Mouse (Mus musculus): ENCODE measurements around the gene Vangl1.

The Vangl1 gene

DNA sequence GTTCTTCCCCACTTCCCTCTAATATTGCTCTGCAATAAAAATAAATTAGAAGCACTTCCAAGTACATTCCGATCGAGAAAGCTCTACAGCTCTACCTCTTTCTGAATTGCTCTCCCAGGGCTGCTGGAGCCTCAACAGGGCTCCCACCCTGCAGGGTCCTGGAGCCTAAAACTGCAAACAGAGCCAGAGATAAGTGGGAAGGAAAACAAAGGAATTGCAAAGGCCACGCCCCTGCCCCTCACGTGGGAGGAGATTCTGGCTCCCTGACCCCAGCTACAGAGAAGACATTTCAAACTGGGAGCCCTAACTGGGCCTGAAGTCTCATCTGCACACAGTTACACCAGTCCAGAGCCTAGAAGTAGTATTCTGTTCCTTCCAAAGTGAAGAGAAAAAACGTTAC is 6.7 kb downstream of the Vangl1 start:
- no peak for DNase-seq

- no peak for DNase-seq
These were observed 7.3 kb downstream of the Vangl1 start for GRCm38 (mm10) chr3:102197152-102197551.

DNA sequence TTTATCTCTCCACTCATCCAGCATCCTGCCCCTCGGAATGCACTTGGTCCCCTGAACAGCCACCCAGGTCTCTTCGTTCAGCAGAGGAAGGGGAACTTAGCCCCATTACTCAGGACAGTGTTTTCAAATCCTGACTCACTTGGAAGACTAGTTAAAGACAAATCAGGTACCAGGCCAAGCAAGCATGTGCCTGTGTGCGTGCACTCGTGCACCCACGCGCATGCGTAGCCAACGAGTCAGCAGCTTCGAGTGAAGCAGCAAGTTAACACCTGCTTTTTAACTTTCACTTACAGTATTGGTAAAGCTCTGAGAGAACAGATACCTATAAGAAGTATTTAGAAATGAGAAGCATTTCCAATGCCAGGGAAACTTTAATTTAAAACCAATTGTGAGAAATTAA is 8.3 kb downstream of the Vangl1 start:
- DNase-seq, result no peak

GRCm38 (mm10) chr3:102195762-102196161 is 8.7 kb downstream of the Vangl1 start:
- no peak for DNase-seq

DNA sequence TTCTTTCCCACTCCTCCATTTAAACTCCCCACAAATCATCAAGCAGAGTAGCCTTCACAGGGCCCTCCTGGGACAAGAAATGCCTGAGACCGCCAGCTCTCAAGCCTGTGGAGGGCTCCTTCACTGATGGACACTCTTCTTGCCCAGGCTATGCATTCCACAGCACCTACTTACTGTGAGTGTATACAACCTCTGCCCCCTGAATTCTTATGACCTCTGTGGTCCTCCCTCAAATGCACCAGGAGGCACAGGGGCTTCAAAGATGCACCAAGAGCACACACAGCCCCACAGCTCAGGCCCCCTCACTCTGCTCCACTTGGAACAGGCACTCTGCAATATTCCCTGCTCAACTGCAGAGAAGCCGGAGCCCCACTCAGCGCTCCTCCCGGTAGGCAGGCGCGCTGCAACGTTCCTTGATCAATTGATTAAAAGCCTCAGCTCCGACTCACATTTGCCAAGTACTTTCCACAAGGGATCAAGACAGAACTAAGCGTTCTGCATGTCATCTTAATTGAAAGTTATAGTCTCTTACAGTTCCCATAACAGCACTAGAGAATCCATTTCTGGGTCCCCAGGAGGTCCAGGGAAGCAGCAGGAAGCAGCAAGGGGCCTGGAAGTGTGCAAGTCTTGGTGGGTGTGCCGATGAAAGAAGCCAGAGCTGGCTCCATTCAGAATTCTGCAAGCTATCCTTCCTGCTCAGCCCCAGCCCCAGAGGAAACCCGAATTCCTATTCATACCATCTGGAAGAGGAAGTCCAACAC is 10.0 kb downstream of the Vangl1 start:
- DNase-seq, result no peak

GRCm38 (mm10) chr3:102193488-102194290 is 10.8 kb downstream of the Vangl1 start:
- DNase-seq, result no peak

- no peak for DNase-seq
These were observed 11.9 kb downstream of the Vangl1 start for GRCm38 (mm10) chr3:102192621-102193020.

- DNase-seq, result no peak
These were observed 12.9 kb downstream of the Vangl1 start for GRCm38 (mm10) chr3:102191575-102191974.

DNA sequence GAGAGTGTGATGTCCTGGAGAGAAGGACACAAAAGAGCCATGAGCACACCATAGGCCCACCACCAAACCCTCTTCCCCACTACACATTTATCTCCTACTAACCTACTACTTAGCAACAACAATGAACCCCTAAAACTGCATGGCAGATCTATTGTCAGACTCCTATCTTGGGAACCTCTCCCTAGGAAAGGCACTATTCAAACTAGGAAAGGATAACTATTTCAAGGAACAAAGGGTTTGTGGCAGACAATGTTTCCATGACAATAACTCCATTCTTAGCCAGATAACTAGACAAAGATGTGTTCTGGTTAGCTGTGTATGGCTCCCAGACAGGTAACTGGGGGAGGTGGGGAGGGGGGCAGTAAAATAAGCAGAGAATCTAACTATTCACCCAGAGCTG is 13.9 kb downstream of the Vangl1 start:
- DNase-seq, result no peak

DNA sequence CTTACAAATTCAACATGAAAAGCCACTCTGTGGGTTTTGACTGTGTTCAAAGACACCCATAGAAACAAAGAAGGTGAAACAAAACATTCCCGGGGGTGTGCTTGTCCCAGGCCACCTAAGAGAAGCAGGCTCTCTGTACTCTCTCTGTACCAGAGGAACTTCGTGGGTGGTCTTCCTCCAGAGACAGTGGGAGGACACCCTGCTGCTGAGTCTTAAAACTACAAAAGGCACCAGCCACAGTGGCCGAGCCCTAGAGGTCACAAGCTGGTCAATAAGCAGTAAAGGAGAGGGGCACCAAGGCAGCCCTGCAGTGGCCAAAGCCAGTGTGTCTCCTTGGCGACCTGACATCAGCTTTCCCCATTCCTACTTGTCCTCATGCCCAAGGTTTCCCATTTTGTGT is 14.5 kb downstream of the Vangl1 start:
- DNase-seq, result no peak

GRCm38 (mm10) chr3:102188972-102189371 is 15.5 kb downstream of the Vangl1 start:
- no peak for DNase-seq

GRCm38 (mm10) chr3:102187401-102187800 is 17.1 kb downstream of the Vangl1 start:
- no peak for DNase-seq

GRCm38 (mm10) chr3:102184721-102185120 is 19.8 kb downstream of the Vangl1 start:
- no peak for DNase-seq

GRCm38 (mm10) chr3:102182601-102183000 is 21.9 kb downstream of the Vangl1 start:
- DNase-seq, result no peak

DNA sequence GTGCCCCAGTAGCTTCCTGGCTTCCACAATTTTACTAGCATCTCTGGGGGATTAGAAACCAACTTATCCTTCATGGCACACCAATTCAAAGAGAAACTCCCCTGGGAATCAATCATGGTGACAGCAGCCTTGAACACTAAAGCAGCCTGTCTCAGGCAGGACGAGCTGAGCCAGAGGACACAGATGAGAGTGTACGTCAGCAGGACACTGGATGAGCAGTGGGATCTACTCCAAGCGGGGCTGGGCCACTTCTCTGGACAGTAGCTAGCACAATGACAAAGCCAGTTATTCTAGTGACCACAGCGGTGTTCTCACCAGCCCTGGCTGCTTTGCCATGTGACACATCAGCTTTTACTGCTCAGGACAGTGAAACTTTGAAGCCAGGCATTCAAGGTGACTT is 23.3 kb downstream of the Vangl1 start:
- no peak for DNase-seq

DNA sequence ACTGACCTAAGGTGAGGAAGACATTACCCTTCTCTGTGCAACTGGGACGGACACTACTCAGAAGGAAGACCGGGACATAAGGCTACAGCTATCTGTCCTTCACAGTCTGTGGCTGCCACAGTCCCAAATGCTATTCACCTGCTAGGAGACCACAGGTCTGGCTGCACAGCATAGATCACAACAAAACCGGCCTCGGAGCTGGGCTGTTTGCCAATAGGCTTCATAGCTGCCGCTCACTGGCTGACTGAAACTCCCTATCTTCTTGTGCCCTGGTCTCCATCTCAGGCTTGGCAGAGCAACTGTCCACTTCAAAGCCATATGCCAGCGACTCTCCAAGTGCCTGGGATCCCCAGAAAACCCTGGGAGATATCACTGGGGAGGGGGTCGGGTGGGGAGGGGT is 23.7 kb downstream of the Vangl1 start:
- no peak for DNase-seq

DNA sequence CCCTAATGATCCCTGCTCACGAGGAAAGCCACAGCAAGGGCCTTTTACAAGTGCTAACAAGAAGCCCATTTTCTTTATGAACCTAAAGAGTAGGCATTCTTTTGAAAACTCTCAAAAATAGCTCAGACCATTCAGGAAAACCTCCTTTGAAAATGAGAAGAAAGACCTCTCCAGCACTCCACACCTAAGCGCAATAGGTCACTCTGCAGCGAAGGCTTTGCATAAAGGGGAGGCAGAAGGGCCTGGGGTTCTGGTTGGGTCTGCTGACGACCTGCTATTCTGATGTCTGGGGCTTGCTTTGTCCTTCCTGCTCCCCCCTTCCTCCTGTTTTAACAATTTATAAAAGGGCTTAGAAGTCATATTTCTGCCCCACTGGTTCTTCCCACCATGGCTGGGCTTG is 24.6 kb downstream of the Vangl1 start:
- no peak for DNase-seq

- no peak for DNase-seq
These were observed 26.5 kb downstream of the Vangl1 start for GRCm38 (mm10) chr3:102177837-102178615.

- no peak for DNase-seq
These were observed 28.4 kb downstream of the Vangl1 start for GRCm38 (mm10) chr3:102176116-102176515.

GRCm38 (mm10) chr3:102175701-102176100 is 28.8 kb downstream of the Vangl1 start:
- no peak for DNase-seq

- DNase-seq, result no peak
These were observed 30.2 kb downstream of the Vangl1 start for GRCm38 (mm10) chr3:102174118-102174865.

DNA sequence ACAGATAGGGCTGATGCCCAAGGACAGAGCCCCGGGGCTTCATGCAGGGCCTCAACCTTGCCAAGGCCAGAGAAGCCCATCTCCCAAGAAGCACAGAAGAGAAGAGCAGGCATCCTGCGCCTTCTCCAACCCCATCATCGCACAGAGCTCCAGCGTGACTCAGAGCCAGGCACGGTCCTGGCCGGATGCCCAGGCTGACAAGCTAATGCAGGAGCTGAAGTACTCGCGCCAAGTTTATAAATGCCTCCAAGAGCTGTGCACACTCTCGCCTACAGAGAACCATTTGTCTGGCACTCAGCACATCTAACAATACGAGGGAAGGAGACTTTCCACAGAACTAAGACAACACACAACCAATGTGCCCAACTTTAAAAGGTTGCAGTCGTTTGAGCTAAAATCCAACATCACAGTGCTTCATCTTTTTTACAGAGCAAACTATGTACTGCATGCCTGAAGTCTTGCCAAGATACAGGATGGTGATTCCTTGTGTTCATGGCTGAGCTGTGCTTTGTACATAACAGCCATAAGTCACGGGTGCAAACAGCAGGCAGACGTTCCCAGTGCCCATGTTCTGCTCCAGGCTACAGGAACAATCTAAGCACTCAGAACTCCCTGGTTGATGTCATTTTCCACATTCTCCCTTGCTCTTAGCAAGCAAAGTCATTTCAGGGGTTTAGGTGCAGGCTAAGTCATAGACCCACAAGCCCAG is 35.1 kb downstream of the Vangl1 start:
- DNase-seq, result no peak

All from thymus, postnatal 36 days (tissue).